Comparison of ENCODE assay signal across 16 mouse cellular contexts in the genomic region with DNA sequence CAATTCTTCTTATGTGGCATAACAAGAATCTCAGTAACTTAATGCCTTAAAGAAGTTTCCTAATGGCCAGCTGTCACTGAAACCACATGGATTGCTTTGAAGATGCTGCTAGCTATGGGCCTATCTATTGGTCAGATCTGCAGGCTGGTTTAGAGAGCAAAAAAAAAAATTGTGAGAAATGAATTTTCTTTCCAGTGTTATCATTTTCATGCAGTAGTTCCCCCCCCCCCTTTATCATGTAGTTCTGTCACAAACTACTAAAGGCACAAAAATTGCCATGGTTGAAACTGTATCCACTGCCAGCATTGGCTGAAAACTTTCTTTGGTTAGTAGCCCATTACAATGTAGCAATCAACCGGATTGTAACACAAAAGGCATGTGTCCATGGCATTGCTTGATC.
"Had no signal": no experiment of that assay in that cellular context is flagged by ENCODE, and none has a peak within 500 bp of the region (broad histone marks: within the 10 kb centered on the region; RNA-seq: fewer than 3 reads in every experiment).

No protein-coding gene starts in this region.

- H3K36me3 ChIP-seq: neural tube, embryonic 13.5 days; neural tube, embryonic 15.5 days; stomach, embryonic 15.5 days had no signal

- H3K27me3 ChIP-seq: neural tube, embryonic 13.5 days; neural tube, embryonic 15.5 days; stomach, embryonic 15.5 days had no signal

- H3K27ac ChIP-seq: neural tube, embryonic 13.5 days; neural tube, embryonic 15.5 days; stomach, embryonic 15.5 days; stomach, postnatal 0 days had no signal

- H3K9me3 ChIP-seq: neural tube, embryonic 13.5 days; neural tube, embryonic 15.5 days; stomach, embryonic 15.5 days had no signal

- H3K9ac ChIP-seq: neural tube, embryonic 13.5 days; neural tube, embryonic 15.5 days; stomach, embryonic 15.5 days had no signal

- H3K4me1 ChIP-seq: neural tube, embryonic 13.5 days; neural tube, embryonic 15.5 days; stomach, embryonic 15.5 days had no signal

- H3K4me3 ChIP-seq: neural tube, embryonic 13.5 days; neural tube, embryonic 15.5 days; stomach, embryonic 15.5 days had no signal

- DNase-seq: retina, postnatal 1 day; right cerebral cortex, adult 18-20 months; right cerebral cortex, postnatal 14 days; right cerebral cortex, postnatal 25 days; right cerebral cortex, postnatal 4 days; spleen, adult 18-20 months; thymus, adult 18-20 months; thymus, adult 2 months; thymus, postnatal 14 days; thymus, postnatal 25 days; thymus, postnatal 36 days; thymus, postnatal 4 days had no signal
